Mouse (Mus musculus): ENCODE measurements around the gene Lca5l.

Lca5l gene

DNA sequence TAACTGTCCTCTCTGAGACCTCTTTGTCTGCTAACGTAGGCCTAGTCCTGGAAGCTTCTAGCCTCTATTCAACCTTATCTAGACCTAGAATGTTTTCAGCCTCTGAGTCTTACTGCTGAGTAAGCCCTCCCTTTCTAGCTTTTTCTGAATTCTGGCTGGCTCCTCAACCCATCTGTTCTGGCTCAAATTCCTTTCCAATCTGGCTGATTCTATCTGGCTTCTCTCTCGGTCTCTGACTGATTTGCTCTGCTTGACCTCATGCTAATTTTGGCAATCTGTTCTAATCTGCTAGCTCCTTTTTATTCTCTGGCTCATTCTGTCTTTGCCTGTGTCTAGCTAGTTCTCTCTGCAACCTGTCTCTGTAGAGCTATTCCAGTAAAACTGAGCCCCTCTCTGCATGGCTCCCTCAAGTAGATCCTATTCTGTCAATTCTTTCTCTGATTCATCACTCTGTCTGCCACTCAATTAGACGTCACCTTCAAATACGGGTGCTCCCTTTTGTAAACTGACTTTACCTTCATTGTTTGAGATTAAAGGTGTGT lies 26.3 kb downstream of the Lca5l start:
- 60% methylated on average over 4 of the region's 4 CpGs for WGBS

DNA sequence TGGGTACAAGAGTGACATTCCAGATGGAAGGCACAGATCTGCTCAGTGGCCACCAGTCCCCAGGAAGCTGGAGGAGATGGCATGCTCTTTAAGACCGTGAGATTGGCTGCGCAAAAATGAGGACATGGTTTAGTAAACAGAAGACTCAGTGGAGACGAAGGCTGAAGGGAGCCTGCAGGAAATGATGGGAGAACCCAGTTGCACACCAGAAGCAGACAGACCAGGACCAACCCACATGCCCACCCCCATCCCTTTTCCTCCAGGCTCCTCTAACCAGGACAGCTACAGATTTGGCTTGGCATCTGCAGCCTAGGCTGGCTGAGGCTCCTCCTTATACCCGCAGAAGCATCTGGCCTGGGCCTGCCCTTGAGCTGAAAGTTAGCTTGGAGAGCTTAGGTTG lies 30.7 kb downstream of the Lca5l start:
- 78% methylated on average over 4 of the region's 4 CpGs for WGBS

GRCm38 (mm10) chr16:96160927-96161326 lies 31.1 kb downstream of the Lca5l start:
- WGBS: 88% methylated on average over 1 of the region's 1 CpGs

GRCm38 (mm10) chr16:96159794-96160346 lies 32.2 kb downstream of the Lca5l start:
- WGBS: 91% methylated on average over 20 of the region's 20 CpGs

DNA sequence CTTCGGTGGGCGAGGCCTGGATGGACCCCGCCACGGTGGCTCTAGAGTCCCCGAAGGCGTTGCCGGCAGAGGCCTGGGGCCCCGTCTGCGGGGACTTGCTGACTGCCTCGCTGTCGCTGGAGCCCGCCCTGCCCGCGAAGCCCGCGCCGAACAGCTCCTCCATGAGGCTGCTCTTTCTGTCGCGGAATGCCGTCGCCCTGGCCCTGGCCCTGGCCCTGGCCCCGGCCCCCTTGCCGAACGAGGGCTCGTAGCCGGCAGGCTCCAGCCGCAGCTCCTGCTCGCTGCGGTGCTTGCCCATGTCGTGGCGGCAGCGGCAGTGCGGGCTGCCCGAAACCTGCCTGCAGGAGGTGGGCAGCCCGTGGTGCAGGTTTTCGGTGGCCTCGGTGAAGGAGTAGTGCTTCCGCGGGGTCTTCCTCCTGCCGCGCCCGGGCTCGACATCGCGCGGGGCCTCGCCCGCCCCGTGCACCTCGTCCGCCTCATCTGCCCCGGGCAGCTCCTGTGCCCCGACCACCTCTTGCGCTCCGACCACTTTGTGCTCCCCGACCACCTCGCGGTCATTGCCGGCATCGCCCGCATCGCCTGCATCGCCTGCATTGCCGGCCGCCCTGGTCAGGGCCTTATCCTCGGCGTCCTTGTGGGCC lies 32.9 kb downstream of the Lca5l start:
- 16% methylated on average over 67 of the region's 67 CpGs for WGBS

DNA sequence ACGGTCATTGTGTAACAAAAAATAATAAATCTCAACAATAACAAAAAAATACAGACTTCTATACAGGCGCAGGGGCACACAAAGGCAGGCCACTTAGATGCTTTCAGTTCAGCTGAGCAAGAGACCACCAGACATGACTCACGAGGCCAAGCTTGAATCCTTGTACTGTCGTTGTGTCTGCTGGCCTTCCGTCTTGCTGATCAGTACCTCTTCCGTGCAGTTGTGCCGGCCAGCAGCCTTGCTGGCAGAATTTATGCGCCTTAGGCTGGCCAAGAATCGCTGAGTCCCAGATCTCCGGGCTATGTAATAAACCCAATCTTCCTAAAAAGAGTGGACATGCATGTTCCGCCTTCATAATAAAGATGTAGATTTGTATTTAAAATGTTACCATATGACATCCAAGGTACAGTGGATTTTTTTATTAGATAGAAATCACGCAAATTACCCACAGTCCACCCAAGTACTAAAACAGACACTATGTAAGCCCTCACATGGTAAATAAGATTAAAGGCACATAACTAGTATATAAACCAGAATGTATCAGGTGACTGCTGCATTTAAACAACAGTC lies 33.5 kb downstream of the Lca5l start:
- WGBS: 75% methylated on average over 12 of the region's 12 CpGs

DNA sequence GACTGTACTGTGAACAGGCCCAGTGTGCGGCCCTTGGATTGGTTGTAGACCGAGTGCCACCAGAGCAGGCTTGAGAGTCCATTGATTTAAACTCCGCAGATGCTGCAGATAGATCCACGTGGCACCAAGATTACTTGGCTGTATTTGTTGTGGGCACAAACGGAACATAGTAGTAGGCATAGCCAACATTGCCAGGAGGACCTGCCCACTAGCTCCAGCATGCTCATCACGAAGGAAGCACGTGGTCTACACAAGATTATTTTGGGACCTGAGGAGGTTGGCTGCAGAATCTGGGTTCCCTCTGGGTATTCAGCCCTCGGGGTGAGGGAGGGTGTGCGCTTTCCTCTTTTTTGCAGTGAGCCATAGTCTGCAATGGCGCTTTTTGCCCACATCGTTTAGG lies 34.9 kb downstream of the Lca5l start:
- 37% methylated on average over 11 of the region's 11 CpGs for WGBS

DNA sequence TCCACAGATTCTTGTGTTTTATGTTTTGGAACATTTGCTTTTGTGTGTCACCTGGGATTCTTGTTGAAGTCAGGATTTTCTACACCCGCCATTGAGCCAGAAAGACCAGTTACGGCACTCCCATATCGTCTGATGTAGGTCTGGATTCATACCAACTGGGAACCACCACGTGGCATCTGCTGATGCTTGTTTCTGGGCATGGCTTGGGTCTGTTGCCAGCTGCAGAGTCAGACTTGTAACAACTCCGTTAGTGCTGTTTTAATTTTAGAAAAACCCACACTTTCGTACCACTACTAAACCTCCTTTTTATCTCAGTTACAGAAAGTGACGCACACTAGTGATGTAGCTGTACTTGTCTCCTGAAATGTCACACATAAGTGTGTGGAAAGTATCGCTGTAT lies 36.1 kb downstream of the Lca5l start:
- WGBS: 33% methylated on average over 8 of the region's 8 CpGs

DNA sequence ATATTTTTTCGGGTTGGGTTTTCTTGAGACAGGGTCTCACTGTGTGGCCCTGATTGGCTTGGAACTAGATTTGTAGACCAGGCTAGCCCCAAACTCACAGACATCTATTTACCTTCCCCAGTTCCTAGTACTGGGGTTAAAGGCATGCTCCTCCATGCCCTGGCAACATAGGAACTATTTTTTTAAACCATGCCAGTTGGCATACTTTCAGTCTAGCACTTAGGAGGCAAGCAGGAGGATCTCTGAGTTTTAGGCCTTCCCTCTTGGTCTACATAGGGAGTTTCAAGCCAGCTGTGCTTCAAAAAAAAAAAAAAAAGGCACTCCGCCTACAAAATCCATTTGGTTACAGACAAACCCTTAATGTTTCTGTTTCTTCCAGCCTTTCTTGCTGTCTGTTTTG lies 37.6 kb downstream of the Lca5l start:
- 89% methylated on average over 2 of the region's 2 CpGs for WGBS

- WGBS: 24% methylated on average over 9 of the region's 9 CpGs
Measured at GRCm38 (mm10) chr16:96151551-96151950, 40.5 kb downstream of the Lca5l start.

GRCm38 (mm10) chr16:96150995-96151394 lies 41.1 kb downstream of the Lca5l start:
- 59% methylated on average over 4 of the region's 4 CpGs for WGBS

DNA sequence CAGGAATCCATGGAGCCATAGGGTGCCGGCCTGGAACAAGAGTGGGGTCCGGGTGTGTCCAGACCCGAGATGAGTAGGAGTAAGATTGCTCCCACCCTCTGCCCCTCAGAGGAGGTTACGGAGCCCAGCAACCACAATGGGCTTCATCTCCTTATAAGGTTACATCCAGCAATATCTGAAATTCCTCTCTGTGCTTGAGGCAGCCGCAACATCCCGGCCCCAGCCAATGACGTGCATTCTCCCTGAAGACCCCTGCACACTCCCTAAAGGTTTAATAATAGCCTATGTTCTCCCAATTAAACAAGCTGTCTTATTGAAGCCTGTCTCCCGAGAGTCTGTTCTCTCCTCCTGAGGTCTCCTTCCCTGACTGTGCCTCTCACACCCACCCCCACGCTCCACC lies 42.8 kb downstream of the Lca5l start:
- 82% methylated on average over 9 of the region's 9 CpGs for WGBS

GRCm38 (mm10) chr16:96148834-96149233 lies 43.2 kb downstream of the Lca5l start:
- WGBS: 73% methylated on average over 6 of the region's 6 CpGs

GRCm38 (mm10) chr16:96145814-96146213 lies 46.3 kb downstream of the Lca5l start:
- WGBS: 1% methylated on average over 5 of the region's 5 CpGs

- WGBS: under 1% methylated on average over 68 of the region's 68 CpGs
Measured at GRCm38 (mm10) chr16:96145110-96145800, 46.8 kb downstream of the Lca5l start, which contains the start of gene Wrb. Gene Wrb, plus strand, starts transcription at chr16:96145407.

DNA sequence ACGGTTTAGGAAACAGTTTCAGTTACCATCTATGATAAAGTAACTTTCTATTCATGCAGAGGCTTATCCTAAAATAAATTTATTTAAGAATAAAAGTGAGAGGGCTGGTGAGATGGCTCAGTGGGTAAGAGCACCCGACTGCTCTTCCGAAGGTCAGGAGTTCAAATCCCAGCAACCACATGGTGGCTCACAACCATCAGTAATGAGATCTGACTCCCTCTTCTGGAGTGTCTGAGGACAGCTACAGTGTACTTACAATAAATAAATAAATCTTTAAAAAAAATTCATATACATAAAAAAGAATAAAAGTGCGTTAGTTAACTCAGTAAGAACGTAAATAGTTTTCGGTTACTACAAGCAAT lies 47.3 kb downstream of the Lca5l start:
- 21% methylated on average over 6 of the region's 6 CpGs for WGBS

- 2% methylated on average over 9 of the region's 9 CpGs for WGBS
Measured at GRCm38 (mm10) chr16:96128466-96128865, 63.6 kb downstream of the Lca5l start.

GRCm38 (mm10) chr16:96127657-96128344 lies 64.3 kb downstream of the Lca5l start, which contains the start of gene Hmgn1:
Gene Hmgn1, minus strand, starts transcription at chr16:96127729.
- 1% methylated on average over 71 of the region's 72 CpGs for WGBS

- 1% methylated on average over 51 of the region's 52 CpGs for WGBS
Measured at GRCm38 (mm10) chr16:96127288-96127656, 64.8 kb downstream of the Lca5l start.

DNA sequence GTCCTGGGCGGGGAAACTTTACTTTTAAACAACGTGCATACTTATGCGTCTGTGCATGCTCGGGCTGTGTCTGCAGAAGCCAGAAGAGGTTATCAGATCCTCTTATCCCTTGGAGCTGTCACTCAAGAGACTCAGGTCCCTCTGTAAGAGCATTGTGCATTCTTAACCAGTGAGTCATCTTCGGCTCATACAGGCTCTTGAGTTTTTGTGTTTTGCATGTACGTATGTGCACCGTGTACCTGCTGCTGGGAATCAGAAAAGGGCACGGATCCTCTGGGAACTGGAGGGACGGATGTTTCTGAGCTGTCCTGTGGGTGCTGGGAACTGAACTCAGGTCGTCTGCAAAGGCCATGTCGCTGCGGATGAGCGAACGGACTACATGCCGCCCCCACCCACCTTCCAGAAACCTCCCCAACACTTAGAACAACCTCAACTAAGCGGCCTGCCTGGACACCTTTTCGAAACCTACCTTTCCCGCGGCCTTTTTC lies 65.3 kb downstream of the Lca5l start:
- 7% methylated on average over 19 of the region's 19 CpGs for WGBS

GRCm38 (mm10) chr16:96120022-96120623 lies 71.9 kb downstream of the Lca5l start:
- 77% methylated on average over 4 of the region's 4 CpGs for WGBS

All from cerebral cortex, adult 2 months (tissue).